Mouse (Mus musculus): ENCODE measurements at regions not wholly inside any gene's neighbourhood (a gene's known extent, or its start where the extent isn't known, plus 50 kb on each side); places are given as distances from the start of the nearest gene placed in this dataset.

- no peak for TF ChIP-seq CTCF (IDR thresholded peaks at IDR 0.05; ENCODE audit: low read depth, low read length)
- no peak for TF ChIP-seq POLR2A (IDR thresholded peaks at IDR 0.05; ENCODE audit: borderline replicate concordance, low read depth, low read length)
- H3K4me3 ChIP-seq (ENCODE audit: insufficient read depth, low read length) = no peak overlapping the region
- no peak overlapping the region for H3K27ac ChIP-seq (ENCODE audit: insufficient read depth, low read depth, low read length)
- no peaks in the 10 kb centered on the region for H3K4me1 ChIP-seq (ENCODE audit: control insufficient read depth, insufficient read depth, low read length)
Measured at GRCm38 (mm10) chr17:85747976-85748648, 60.0 kb upstream of the Six2 start.
